Mouse (Mus musculus): ENCODE measurements around the gene Irf4.

The Irf4 gene

DNA sequence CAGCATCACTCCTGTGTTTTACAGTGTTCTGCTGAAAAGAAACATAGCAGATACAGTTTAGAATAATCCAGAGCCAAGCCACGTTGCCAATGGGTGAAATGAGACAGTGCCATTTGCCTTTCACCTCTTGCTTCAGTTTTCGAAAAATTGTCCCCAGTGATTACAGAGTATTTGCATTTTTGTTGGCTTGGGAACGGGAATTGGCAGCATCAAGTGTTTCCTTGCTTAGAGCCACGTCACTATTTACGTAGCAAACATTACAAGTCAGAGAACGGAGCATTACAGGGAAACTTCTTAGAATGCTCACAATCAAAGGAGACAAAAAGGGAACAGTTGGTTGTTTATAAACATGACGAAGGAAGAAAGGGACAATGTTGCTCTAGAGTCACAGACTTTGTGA is 3.9 kb upstream of the Irf4 start:
- H3K4me3 ChIP-seq (replicated peaks; ENCODE audit: low read length), result no peak overlapping the region
- no peaks in the 10 kb centered on the region for H3K36me3 ChIP-seq (ENCODE audit: insufficient read depth, low read length)
- H3K4me1 ChIP-seq (replicated peaks; ENCODE audit: low read depth, low read length), result peaks cover 15% of the 10 kb centered on the region
- TF ChIP-seq POU5F1 (IDR thresholded peaks at IDR 0.05; ENCODE audit: borderline replicate concordance, low read length) (no peak), NANOG (IDR thresholded peaks at IDR 0.05; ENCODE audit: borderline replicate concordance, low read length) (no peak), CTCF (conservative IDR thresholded peaks at IDR 0.05; ENCODE audit: low read length) (no peak)
- no peaks in the 10 kb centered on the region for H3K9me3 ChIP-seq (ENCODE audit: low read length)
- H3K27me3 ChIP-seq (ENCODE audit: insufficient read depth, low read length), result peaks cover 34% of the 10 kb centered on the region

DNA sequence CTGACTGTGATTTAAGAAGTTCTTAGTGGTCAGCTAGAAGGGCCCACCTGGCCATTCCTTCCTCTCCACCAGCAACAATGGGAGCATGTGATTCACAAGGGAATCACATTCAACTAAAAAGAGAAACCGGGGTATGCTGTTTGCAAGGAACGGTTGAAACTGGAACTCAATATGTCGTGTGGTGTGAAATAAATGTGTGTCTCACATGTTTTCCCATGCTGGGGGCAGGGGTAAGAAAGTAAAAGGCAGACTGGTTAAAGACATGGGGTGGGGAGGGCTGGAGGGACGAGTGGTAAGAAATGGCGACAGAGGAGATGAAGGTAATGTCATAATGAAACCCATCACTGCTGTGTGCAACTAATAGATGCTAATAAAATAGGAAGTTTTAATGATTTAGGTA is 2.0 kb upstream of the Irf4 start:
- peaks cover 54% of the 10 kb centered on the region for H3K27me3 ChIP-seq (ENCODE audit: insufficient read depth, low read length)
- H3K9me3 ChIP-seq (ENCODE audit: low read length), result no peaks in the 10 kb centered on the region; the same call in 1 of the 2 replicates
- no peak overlapping the region for H3K4me3 ChIP-seq (replicated peaks; ENCODE audit: low read length)
- H3K36me3 ChIP-seq (ENCODE audit: insufficient read depth, low read length), result no peaks in the 10 kb centered on the region
- TF ChIP-seq POU5F1 (IDR thresholded peaks at IDR 0.05; ENCODE audit: borderline replicate concordance, low read length) (no peak), CTCF (conservative IDR thresholded peaks at IDR 0.05; ENCODE audit: low read length) (no peak), NANOG (IDR thresholded peaks at IDR 0.05; ENCODE audit: borderline replicate concordance, low read length) (no peak)
- peaks cover 23% of the 10 kb centered on the region for H3K4me1 ChIP-seq (replicated peaks; ENCODE audit: low read depth, low read length)

DNA sequence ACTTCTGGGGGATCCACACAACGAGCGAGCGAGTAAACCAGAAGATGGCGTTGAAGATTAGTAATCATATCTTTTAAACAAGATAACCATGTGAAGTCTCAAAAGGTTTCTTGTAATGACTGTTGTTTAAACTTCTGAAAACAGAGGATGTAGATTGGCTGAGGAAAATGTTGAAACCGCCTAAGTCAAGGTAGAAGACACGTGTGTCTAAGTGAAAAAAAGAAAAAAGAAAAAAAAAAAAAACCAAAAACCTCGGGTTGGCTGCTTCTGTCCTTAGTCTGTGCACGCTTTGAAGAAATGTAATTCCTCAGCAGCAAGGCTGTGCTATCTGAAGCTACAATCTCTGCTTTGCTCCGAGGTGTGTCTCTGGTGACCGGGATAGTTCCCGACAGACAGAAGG is 1.5 kb upstream of the Irf4 start:
- H3K36me3 ChIP-seq (ENCODE audit: insufficient read depth, low read length), result no peaks in the 10 kb centered on the region
- peaks cover 57% of the 10 kb centered on the region for H3K27me3 ChIP-seq (ENCODE audit: insufficient read depth, low read length)
- H3K4me1 ChIP-seq (replicated peaks; ENCODE audit: low read depth, low read length), result peaks cover 23% of the 10 kb centered on the region
- H3K4me3 ChIP-seq (replicated peaks; ENCODE audit: low read length), result no peak overlapping the region
- H3K9me3 ChIP-seq (ENCODE audit: low read length), result no peaks in the 10 kb centered on the region; the same call in 1 of the 2 replicates
- TF ChIP-seq CTCF (conservative IDR thresholded peaks at IDR 0.05; ENCODE audit: low read length) (no peak), POU5F1 (IDR thresholded peaks at IDR 0.05; ENCODE audit: borderline replicate concordance, low read length) (no peak), NANOG (IDR thresholded peaks at IDR 0.05; ENCODE audit: borderline replicate concordance, low read length) (no peak)

DNA sequence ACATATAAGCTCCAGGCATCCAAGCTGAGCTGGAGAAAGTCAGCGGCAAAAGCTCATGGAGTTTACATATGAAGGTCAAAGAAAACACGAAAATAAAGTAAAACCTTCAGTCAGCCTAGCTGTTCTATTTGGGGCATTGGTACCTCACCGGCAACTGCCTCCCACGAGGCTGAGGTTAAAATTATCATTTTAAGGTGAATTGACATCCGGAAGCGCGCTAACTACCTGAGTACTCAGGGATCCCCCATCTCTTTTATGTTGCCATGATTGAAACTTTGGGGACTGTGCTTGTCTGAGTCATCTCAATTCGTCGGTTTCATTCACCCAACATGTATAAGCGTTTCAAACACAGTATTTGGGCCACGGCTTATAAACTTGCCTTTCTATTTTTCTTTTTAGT is 705 bp upstream of the Irf4 start:
- TF ChIP-seq POU5F1 (IDR thresholded peaks at IDR 0.05; ENCODE audit: borderline replicate concordance, low read length) (no peak), NANOG (IDR thresholded peaks at IDR 0.05; ENCODE audit: borderline replicate concordance, low read length) (no peak), CTCF (conservative IDR thresholded peaks at IDR 0.05; ENCODE audit: low read length) (no peak)
- Histone ChIP-seq H3K4me3 (replicated peaks; ENCODE audit: low read length) (no peak overlapping the region), H3K9me3 (ENCODE audit: low read length) (no peaks in the 10 kb centered on the region; the same call in 1 of the 2 replicates), H3K4me1 (replicated peaks; ENCODE audit: low read depth, low read length) (peaks cover 23% of the 10 kb centered on the region), H3K27me3 (ENCODE audit: insufficient read depth, low read length) (peaks cover 62% of the 10 kb centered on the region), H3K36me3 (ENCODE audit: insufficient read depth, low read length) (no peaks in the 10 kb centered on the region)

DNA sequence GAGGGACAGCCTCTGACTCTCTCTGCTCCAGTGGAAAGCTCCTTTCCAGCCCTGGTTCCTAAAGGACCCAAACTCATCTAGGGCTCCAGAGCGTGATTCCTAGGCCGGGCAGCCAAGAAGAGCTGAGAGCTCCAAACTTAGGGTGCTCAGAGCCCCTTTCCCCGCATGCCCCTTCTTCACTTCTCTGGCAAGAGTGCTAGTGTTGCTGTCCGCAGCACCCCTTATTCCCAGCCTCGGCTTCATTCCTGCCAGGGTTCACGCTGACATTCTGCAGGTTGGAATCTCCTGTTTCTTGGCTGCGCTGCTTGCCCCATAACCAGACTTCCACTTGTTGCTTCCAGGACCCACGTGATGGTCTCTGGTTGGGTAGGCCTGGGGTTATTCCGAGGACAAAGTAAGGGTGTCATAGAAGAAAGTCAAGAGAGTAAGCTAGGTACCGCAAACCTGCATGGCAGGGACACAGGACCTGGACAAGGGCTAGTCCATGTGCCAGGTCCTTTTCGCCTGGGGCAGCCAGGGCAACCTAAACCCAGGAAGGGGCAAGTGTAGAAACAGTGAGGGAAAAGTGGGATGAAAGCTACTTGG is 623 bp downstream of the Irf4 start:
- Histone ChIP-seq H3K36me3 (ENCODE audit: insufficient read depth, low read length) (no peaks in the 10 kb centered on the region), H3K4me1 (replicated peaks; ENCODE audit: low read depth, low read length) (peaks cover 23% of the 10 kb centered on the region), H3K27me3 (ENCODE audit: insufficient read depth, low read length) (peaks cover 62% of the 10 kb centered on the region), H3K9me3 (ENCODE audit: low read length) (no peaks in the 10 kb centered on the region; the same call in 1 of the 2 replicates), H3K4me3 (replicated peaks; ENCODE audit: low read length) (peak overlapping the region; percentile 74)
- no peak for TF ChIP-seq POU5F1 (IDR thresholded peaks at IDR 0.05; ENCODE audit: borderline replicate concordance, low read length)
- no peak for TF ChIP-seq CTCF (conservative IDR thresholded peaks at IDR 0.05; ENCODE audit: low read length)
- no peak for TF ChIP-seq NANOG (IDR thresholded peaks at IDR 0.05; ENCODE audit: borderline replicate concordance, low read length)

DNA sequence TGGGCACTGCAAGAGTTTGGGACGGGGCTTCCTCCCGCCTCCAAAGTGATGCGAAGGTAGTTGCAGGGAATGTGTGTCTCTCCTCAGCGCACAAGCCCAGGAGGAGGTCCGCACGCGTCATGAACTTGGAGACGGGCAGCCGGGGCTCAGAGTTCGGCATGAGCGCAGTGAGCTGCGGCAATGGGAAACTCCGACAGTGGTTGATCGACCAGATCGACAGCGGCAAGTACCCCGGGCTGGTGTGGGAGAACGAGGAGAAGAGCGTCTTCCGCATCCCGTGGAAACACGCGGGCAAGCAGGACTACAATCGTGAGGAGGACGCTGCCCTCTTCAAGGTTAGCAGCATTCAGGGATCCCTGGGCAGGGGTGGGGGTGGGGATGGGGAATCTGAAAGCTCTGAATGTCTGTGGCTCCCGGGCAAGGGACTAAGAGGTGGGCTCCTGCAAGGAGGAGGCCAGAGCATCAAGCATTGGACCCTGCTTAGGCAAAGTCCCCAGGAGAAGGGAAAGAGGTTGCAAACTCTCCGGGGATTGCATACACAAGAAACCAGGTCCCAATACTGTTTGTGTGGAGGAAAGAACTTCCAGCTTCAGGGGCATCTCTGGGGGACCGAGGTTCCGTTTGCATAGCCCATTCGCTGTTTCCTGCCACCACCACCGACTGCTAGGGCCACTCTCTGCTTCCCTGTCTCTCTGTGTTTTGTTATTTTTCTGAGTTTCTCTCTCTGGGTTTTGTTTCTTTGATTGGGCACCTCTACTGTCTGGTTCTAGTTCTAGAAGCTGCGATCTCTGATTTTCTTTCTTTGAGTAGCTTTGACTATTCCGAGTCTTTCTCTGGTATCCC is 1.7 kb downstream of the Irf4 start:
- H3K4me1 ChIP-seq (replicated peaks; ENCODE audit: low read depth, low read length), result peaks cover 23% of the 10 kb centered on the region
- H3K27me3 ChIP-seq (ENCODE audit: insufficient read depth, low read length), result peaks cover 65% of the 10 kb centered on the region
- H3K36me3 ChIP-seq (ENCODE audit: insufficient read depth, low read length), result no peaks in the 10 kb centered on the region
- H3K4me3 ChIP-seq (replicated peaks; ENCODE audit: low read length), result peak overlapping the region; percentile 74
- H3K9me3 ChIP-seq (ENCODE audit: low read length), result no peaks in the 10 kb centered on the region; the same call in 1 of the 2 replicates
- TF ChIP-seq NANOG (IDR thresholded peaks at IDR 0.05; ENCODE audit: borderline replicate concordance, low read length) (no peak), POU5F1 (IDR thresholded peaks at IDR 0.05; ENCODE audit: borderline replicate concordance, low read length) (no peak), CTCF (conservative IDR thresholded peaks at IDR 0.05; ENCODE audit: low read length) (no peak)

DNA sequence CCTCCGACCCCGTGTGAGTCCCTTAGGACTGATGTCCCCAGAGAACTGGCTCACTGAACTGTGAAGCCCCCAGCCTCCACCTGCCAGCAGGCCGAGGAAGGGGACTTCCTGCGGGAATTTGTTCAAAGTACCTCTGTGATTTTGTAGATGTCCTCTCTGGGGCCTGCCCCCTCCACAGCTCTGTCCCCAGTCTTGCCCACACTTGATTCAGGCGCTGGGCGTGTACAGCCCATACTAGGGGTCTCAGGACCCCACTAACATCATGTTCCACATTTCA is 2.2 kb downstream of the Irf4 start:
- Histone ChIP-seq H3K4me1 (replicated peaks; ENCODE audit: low read depth, low read length) (peaks cover 23% of the 10 kb centered on the region), H3K4me3 (replicated peaks; ENCODE audit: low read length) (no peak overlapping the region), H3K36me3 (ENCODE audit: insufficient read depth, low read length) (no peaks in the 10 kb centered on the region), H3K9me3 (ENCODE audit: low read length) (no peaks in the 10 kb centered on the region; the same call in 1 of the 2 replicates), H3K27me3 (ENCODE audit: insufficient read depth, low read length) (peaks cover 65% of the 10 kb centered on the region)
- TF ChIP-seq CTCF (conservative IDR thresholded peaks at IDR 0.05; ENCODE audit: low read length), result no peak
- no peak for TF ChIP-seq POU5F1 (IDR thresholded peaks at IDR 0.05; ENCODE audit: borderline replicate concordance, low read length)
- TF ChIP-seq NANOG (IDR thresholded peaks at IDR 0.05; ENCODE audit: borderline replicate concordance, low read length), result no peak

DNA sequence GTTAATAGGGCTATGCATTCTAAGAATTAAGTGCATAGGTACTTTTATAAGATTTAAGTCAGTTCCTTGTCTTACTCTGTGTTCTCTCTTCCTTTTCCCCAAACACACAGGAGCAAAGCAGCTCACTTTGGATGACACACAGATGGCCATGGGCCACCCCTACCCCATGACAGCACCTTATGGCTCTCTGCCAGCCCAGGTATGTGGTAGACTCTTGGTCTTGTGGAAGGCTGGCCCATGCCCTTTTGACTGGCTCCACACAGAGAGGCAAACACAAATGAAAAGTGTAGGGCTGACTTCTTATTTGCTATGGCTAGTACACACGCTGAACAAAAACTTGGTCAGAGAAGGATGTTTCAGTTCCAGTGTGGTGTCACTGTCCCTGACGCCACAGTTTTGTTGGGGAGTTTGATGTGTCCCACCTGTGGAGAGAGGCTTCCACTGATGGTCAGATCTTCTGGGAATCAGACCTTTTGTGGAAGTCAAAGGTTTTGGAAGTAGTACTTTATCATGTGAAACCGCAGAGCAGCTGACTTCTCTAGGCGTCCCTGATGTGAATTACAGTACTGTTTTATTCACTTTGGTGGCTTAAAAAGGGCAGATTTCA is 3.7 kb downstream of the Irf4 start:
- no peak for TF ChIP-seq CTCF (conservative IDR thresholded peaks at IDR 0.05; ENCODE audit: low read length)
- no peak for TF ChIP-seq NANOG (IDR thresholded peaks at IDR 0.05; ENCODE audit: borderline replicate concordance, low read length)
- no peak for TF ChIP-seq POU5F1 (IDR thresholded peaks at IDR 0.05; ENCODE audit: borderline replicate concordance, low read length)
- peaks cover 23% of the 10 kb centered on the region for H3K4me1 ChIP-seq (replicated peaks; ENCODE audit: low read depth, low read length)

More for the DNA sequence above, 3.7 kb downstream of the Irf4 start:
- no peaks in the 10 kb centered on the region for H3K36me3 ChIP-seq (ENCODE audit: insufficient read depth, low read length)
- H3K27me3 ChIP-seq (ENCODE audit: insufficient read depth, low read length), result peaks cover 65% of the 10 kb centered on the region
- no peaks in the 10 kb centered on the region; the same call in 1 of the 2 replicates for H3K9me3 ChIP-seq (ENCODE audit: low read length)
- H3K4me3 ChIP-seq (replicated peaks; ENCODE audit: low read length), result no peak overlapping the region
